ENCODE assay signal across 23 mouse cellular contexts in genomic region chr14:72866896-72867295, GRCm38 (mm10).
DNase-seq lines count a peak whose midpoint lies in the region; ATAC-seq and TF ChIP-seq lines count a peak whose summit lies in the region.
"Had no signal": no experiment of that assay in that cellular context is flagged by ENCODE, and none has a peak within 500 bp of the region (broad histone marks: within the 10 kb centered on the region; RNA-seq: fewer than 3 reads in every experiment).

No protein-coding gene starts in this region.

- TF ChIP-seq POLR2A in lung, adult 2 months (IDR thresholded peaks at IDR 0.05; ENCODE audit: borderline replicate concordance, extremely low read depth, low read depth, low read length): no peak

- no peak overlapping the region for H3K9ac ChIP-seq in lung, embryonic 16.5 days (ENCODE audit: low read length)
- H3K9ac ChIP-seq in kidney, embryonic 14.5 days (ENCODE audit: low read depth, low read length): no peak overlapping the region
- no peak overlapping the region for H3K9ac ChIP-seq in kidney, postnatal 0 days (ENCODE audit: low read depth, low read length)
- no peak overlapping the region for H3K9ac ChIP-seq in stomach, embryonic 15.5 days
- H3K9ac ChIP-seq: embryonic facial prominence, embryonic 13.5 days; forebrain, embryonic 12.5 days; hindbrain, embryonic 14.5 days; midbrain, embryonic 13.5 days had no signal

- H3K4me3 ChIP-seq in lung, embryonic 16.5 days (ENCODE audit: low read length): no peak overlapping the region
- H3K4me3 ChIP-seq in lung, adult 2 months (replicated peaks; ENCODE audit: extremely low read depth, low read depth, low read length): no peak overlapping the region
- H3K4me3 ChIP-seq in kidney, embryonic 14.5 days (ENCODE audit: low read length): no peak overlapping the region
- no peak overlapping the region for H3K4me3 ChIP-seq in kidney, postnatal 0 days (replicated peaks; ENCODE audit: low read depth, low read length)
- no peak overlapping the region for H3K4me3 ChIP-seq in stomach, embryonic 15.5 days (replicated peaks)
- H3K4me3 ChIP-seq: embryonic facial prominence, embryonic 13.5 days; erythroblast, embryonic 14.5 days; forebrain, embryonic 12.5 days; layer of hippocampus, adult 2 months; megakaryocyte, embryonic 14.5 days; midbrain, embryonic 13.5 days had no signal

- WGBS in lung, embryonic 16.5 days: 41% methylated on average over 2 of the region's 2 CpGs
- 59% methylated on average over 2 of the region's 2 CpGs for WGBS in lung, adult 2 months
- 21% methylated on average over 2 of the region's 2 CpGs for WGBS in kidney, embryonic 14.5 days
- WGBS in kidney, postnatal 0 days: 31% methylated on average over 2 of the region's 2 CpGs
- WGBS in stomach, embryonic 15.5 days: 42% methylated on average over 2 of the region's 2 CpGs

- no peak overlapping the region for H3K4me2 ChIP-seq in lung, embryonic 16.5 days (ENCODE audit: low read depth, low read length)
- H3K4me2 ChIP-seq in kidney, embryonic 14.5 days (replicated peaks; ENCODE audit: low read depth, low read length): no peak overlapping the region
- no peak overlapping the region for H3K4me2 ChIP-seq in kidney, postnatal 0 days (ENCODE audit: low read length)
- H3K4me2 ChIP-seq in stomach, embryonic 15.5 days: no peak overlapping the region
- H3K4me2 ChIP-seq: embryonic facial prominence, embryonic 13.5 days; forebrain, embryonic 12.5 days; hindbrain, embryonic 14.5 days; midbrain, embryonic 13.5 days had no signal

- ATAC-seq in lung, embryonic 16.5 days (ENCODE audit: low read depth): peak; percentile 88
- peak; percentile 70 for ATAC-seq in kidney, embryonic 14.5 days (ENCODE audit: low FRiP score, low TSS enrichment)
- peak; percentile 34; the same call in 1 of the 2 replicates for ATAC-seq in kidney, postnatal 0 days (replicated peaks; ENCODE audit: low FRiP score, low read depth)
- ATAC-seq in stomach, embryonic 15.5 days (ENCODE audit: insufficient read depth, low FRiP score, low read depth): peak; percentile 57; the same call in 1 of the 2 replicates
- ATAC-seq: activated CD4-positive, CD25-positive, alpha-beta regulatory T cell, adult 4 months; intestine, embryonic 16.5 days; midbrain, embryonic 13.5 days had no signal

- no peak for DNase-seq in lung, adult 2 months
- peak; percentile 93 for DNase-seq in kidney, postnatal 0 days (ENCODE audit: low spot score)
- no peak for DNase-seq in B cell, adult 2 months
- no peak for DNase-seq in right cerebral cortex, adult 18-20 months
- DNase-seq: adrenal gland, adult 8-10 months; cerebellum, adult 8-10 months; cerebellum, postnatal 36 days; embryo, embryonic 11 days; gastrocnemius, postnatal 36 days; heart, postnatal 4 days; thymus, postnatal 25 days had no signal

- H3K27ac ChIP-seq in lung, embryonic 16.5 days (ENCODE audit: low read length): no peak overlapping the region
- 0 out of 2 replicates have a peak overlapping the region, but pooled peaks have one; percentile 66 for H3K27ac ChIP-seq in kidney, embryonic 14.5 days (ENCODE audit: low read depth, low read length)
- 0 out of 2 replicates have a peak overlapping the region, but pooled peaks have one; percentile 68 for H3K27ac ChIP-seq in kidney, postnatal 0 days
- no peak overlapping the region for H3K27ac ChIP-seq in stomach, embryonic 15.5 days
- H3K27ac ChIP-seq: embryonic facial prominence, embryonic 13.5 days; forebrain, embryonic 12.5 days; hindbrain, embryonic 14.5 days; layer of hippocampus, adult 2 months; midbrain, embryonic 13.5 days had no signal

- TF ChIP-seq CTCF in lung, adult 2 months (IDR thresholded peaks at IDR 0.05; ENCODE audit: insufficient read depth, low read length): no peak
- TF ChIP-seq CTCF in kidney, postnatal 0 days (IDR thresholded peaks at IDR 0.05; ENCODE audit: low read depth): no peak

- H3K27me3 ChIP-seq in lung, embryonic 16.5 days (ENCODE audit: control insufficient read depth, insufficient read depth, low read depth, low read length): no peaks in the 10 kb centered on the region
- H3K27me3 ChIP-seq in kidney, embryonic 14.5 days (ENCODE audit: control insufficient read depth, insufficient read depth, low read length): no peaks in the 10 kb centered on the region
- H3K27me3 ChIP-seq in kidney, postnatal 0 days (ENCODE audit: insufficient read depth, low read length): no peaks in the 10 kb centered on the region
- H3K27me3 ChIP-seq in stomach, embryonic 15.5 days (replicated peaks): no peaks in the 10 kb centered on the region
- H3K27me3 ChIP-seq: embryonic facial prominence, embryonic 13.5 days; forebrain, embryonic 12.5 days; midbrain, embryonic 13.5 days had no signal

- H3K9me3 ChIP-seq in lung, embryonic 16.5 days (ENCODE audit: control insufficient read depth, low read length): no peaks in the 10 kb centered on the region
- H3K9me3 ChIP-seq in kidney, embryonic 14.5 days (ENCODE audit: control insufficient read depth, low read length): no peaks in the 10 kb centered on the region
- H3K9me3 ChIP-seq in kidney, postnatal 0 days (replicated peaks; ENCODE audit: low read length): no peaks in the 10 kb centered on the region
- H3K9me3 ChIP-seq in stomach, embryonic 15.5 days: no peaks in the 10 kb centered on the region
- H3K9me3 ChIP-seq: embryonic facial prominence, embryonic 13.5 days; forebrain, embryonic 12.5 days; megakaryocyte, embryonic 14.5 days; midbrain, embryonic 13.5 days had no signal

- H3K4me1 ChIP-seq in lung, embryonic 16.5 days (replicated peaks; ENCODE audit: control insufficient read depth, insufficient read depth, low read length): no peaks in the 10 kb centered on the region
- no peaks in the 10 kb centered on the region for H3K4me1 ChIP-seq in lung, adult 2 months (ENCODE audit: control insufficient read depth, insufficient read depth, low read length)
- H3K4me1 ChIP-seq in kidney, embryonic 14.5 days (ENCODE audit: control insufficient read depth, insufficient read depth, low read length): 0 out of 2 replicates have a peak, but pooled peaks cover 4% of the 10 kb centered on the region
- peaks cover 7% of the 10 kb centered on the region; the same call in 1 of the 2 replicates for H3K4me1 ChIP-seq in kidney, postnatal 0 days (replicated peaks; ENCODE audit: insufficient read depth, low read length)
- H3K4me1 ChIP-seq in stomach, embryonic 15.5 days: 0 out of 2 replicates have a peak, but pooled peaks cover 4% of the 10 kb centered on the region

- H3K36me3 ChIP-seq in lung, embryonic 16.5 days (ENCODE audit: control insufficient read depth, insufficient read depth, low read length): no peaks in the 10 kb centered on the region
- no peaks in the 10 kb centered on the region for H3K36me3 ChIP-seq in kidney, embryonic 14.5 days (ENCODE audit: control insufficient read depth, insufficient read depth, low read length)
- no peaks in the 10 kb centered on the region for H3K36me3 ChIP-seq in kidney, postnatal 0 days (ENCODE audit: insufficient read depth, low read length)
- no peaks in the 10 kb centered on the region for H3K36me3 ChIP-seq in stomach, embryonic 15.5 days
- H3K36me3 ChIP-seq: embryonic facial prominence, embryonic 13.5 days; forebrain, embryonic 12.5 days; midbrain, embryonic 13.5 days had no signal

Comparison
In these comparisons a context has a peak if more than half of its experiments do, and no peak if none do; other contexts are left out.
1. ATAC-seq: peak in every context shown above with its lines; median percentile 88 in lung, embryonic 16.5 days; 70 in kidney, embryonic 14.5 days; 57 in stomach, embryonic 15.5 days; 34 in kidney, postnatal 0 days.
2. H3K27ac ChIP-seq: peak in kidney, embryonic 14.5 days (single experiment) and kidney, postnatal 0 days (single experiment); none in lung, embryonic 16.5 days (single experiment) and stomach, embryonic 15.5 days (single experiment).